Mouse (Mus musculus): ENCODE data around the gene Prph.

Gene Prph

DNA sequence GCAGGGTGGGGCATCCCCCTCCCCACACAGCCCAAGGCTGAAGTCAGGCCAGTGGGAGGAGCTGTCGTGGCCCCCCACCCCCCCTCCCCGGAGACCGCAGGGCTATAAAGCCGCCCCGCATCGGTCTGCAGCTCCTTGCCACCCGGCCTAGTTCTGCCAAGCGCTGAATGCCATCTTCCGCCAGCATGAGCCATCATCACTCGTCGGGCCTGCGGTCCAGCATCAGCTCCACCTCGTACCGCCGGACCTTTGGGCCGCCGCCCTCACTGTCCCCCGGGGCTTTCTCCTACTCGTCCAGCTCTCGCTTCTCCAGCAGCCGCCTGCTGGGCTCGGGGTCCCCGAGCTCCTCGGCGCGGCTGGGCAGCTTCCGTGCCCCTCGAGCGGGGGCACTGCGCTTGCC is at the start of gene Prph:
Gene Prph, plus strand, starts transcription at position 135 of the 400 bp plus-strand sequence.
- DNase-seq (ENCODE audit: extremely low spot score, low read depth, low spot score), result no peak

DNA sequence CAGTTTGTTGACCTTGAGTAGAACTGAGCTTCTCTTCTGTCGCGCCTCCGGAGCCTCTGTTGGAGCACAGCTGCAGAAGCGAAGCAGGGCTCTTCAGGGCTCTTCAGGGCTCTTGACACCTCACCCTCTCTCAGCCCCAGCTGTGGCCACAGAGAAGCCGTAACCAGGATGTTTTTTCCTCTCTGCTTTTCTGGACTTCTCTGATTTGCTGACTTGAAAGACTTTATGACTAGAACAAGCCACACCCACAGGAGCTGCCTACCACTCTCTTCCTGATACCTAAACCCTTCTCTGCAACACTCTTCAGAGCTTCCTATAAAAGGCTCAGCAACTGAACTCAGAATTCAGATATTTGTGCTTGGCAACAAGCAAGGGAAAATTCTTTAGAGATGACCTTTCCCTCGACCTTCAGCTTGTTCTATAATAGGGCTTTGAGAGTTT is 46.2 kb upstream of the Prph start:
- no peak for DNase-seq (ENCODE audit: extremely low spot score, low read depth, low spot score)

DNA sequence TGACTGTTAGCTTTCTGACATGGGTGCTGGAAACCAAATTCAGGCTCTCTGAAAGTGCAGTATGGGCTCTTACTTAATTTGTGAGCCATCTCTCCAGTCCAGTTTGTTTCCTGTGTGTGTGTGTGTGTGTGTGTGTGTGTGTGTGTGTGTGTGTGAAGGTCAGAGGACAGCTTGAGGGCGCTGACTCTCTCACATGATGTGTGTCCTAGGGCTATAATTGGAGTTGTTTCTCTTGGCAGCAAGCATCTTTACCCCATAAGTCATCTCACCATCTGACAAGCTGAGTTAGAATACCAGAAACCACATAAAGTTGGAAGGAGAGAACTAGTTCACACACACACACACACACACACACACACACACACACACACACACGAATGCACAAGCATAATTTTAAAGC is 44.1 kb upstream of the Prph start:
- no peak for DNase-seq (ENCODE audit: extremely low spot score, low read depth, low spot score)

DNA sequence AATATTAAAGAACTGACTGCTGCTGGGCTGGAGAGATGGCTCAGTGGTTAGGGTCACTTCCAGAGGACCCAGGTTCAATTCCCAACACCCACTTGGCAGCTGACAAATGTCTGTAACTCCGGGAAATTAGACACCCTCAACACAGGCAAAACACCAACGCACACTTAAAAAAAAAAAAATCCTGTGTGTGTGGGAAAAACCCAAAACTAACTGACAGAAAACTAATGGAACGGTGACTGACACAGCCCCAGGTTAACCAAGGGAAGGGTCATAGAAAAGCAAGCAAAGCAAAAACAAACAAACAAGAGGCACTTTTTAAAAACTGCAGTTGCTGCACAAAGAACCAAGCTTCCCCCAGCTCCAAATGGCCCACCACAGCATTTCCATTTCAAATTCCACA is 43.0 kb upstream of the Prph start:
- no peak for DNase-seq (ENCODE audit: extremely low spot score, low read depth, low spot score)

DNA sequence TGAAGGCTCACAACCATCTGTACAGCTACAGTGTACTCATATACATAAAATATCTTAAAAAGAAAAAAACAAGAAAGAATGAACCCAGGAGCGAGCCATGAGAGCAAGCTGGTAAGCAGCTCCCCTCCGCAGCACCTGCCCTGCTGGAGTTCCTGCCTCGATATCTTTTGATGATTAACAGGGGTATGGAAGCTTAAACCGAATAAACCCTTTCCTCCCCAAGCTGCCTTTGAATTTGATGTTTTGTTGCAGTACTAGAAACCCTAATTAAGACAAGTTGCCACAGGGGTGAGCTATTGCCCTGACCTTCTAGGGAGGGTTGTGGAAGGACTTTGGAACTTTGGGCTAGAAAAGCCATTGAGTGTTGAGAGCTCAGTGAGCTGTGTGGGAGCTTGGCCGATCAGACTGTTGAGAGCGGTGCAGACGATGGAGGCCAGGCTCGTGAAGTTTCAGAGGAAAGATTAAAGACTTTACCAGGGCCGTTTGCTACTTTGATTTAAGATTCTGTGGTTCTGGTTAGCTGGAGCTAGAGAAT is 40.4 kb upstream of the Prph start:
- no peak for DNase-seq (ENCODE audit: extremely low spot score, low read depth, low spot score)

GRCm38 (mm10) chr15:99017355-99017761 is 37.6 kb upstream of the Prph start:
- DNase-seq (ENCODE audit: extremely low spot score, low read depth, low spot score), result no peak

DNA sequence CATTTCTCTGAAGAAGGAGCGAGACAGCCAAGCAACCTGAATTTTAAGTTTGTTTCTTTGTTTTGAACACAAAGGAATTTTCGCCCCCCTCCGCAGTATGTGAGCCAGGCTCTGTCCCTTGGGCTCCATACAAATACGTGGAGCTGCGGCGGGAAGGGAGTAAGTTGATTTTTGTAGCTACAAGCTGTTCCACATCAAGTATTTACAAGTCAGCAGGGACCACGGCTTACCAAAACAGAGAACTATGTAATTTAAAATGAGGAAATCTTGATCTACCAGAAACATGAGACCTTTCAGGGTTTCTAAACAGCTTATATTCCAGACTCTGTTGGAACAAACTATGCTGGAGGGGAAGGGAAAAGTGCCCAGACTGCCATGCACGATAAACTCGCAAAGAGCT is 37.0 kb upstream of the Prph start:
- DNase-seq (ENCODE audit: extremely low spot score, low read depth, low spot score), result no peak

GRCm38 (mm10) chr15:99018630-99019029 is 36.3 kb upstream of the Prph start:
- DNase-seq (ENCODE audit: extremely low spot score, low read depth, low spot score), result no peak

- no peak for DNase-seq (ENCODE audit: extremely low spot score, low read depth, low spot score)
Observed at GRCm38 (mm10) chr15:99019436-99019835, 35.5 kb upstream of the Prph start.

DNA sequence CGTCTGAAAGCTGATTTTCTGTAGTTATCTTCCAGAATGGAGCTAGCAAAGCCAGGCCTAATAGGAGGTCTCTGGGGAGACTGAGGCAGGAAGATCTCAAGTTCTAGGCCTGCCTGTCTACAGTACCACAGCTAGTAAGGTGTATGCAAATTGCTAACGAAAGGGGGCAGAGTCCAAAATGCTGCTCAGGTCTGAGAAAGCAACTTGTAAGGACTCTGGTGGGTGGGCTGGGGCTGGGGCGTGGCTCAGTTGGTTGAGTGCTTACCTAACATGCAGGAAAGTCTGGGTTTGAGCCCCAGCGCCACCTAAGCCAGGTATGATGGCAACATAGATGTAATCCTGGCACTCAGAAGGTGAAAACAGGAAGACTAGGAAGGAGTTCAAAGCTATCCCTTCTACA is 34.8 kb upstream of the Prph start:
- DNase-seq (ENCODE audit: extremely low spot score, low read depth, low spot score), result no peak

GRCm38 (mm10) chr15:99021255-99021654 is 33.7 kb upstream of the Prph start:
- DNase-seq (ENCODE audit: extremely low spot score, low read depth, low spot score), result no peak

DNA sequence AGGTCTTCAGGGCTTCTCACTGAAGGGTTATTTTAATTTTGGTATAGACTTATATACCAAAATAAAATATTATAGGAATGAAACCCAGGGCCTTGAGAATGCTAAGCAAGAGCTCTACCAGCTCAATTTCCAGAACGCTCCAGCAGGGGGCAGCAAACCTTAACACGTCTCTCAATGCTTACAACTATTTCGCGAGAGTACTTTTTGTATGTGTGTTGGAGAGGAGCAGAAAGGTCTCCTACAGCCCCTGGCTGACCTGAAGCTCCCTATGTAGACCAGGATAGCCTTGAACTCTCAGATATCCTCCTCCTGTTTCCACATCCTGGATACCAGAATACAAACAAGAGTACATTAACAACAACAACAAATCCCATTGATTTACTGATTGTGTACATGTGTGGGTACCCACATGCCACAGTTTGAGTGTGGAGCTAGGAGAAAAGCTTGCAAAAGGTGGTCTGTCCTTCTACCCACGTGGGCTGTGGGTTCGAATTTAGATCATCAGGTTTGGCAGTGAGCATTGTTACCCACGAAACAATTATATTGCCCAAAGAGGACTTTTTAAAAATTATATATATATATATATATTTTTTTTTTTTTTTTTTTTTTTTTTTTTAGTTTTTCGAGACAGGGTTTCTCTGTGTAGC is 30.2 kb upstream of the Prph start:
- DNase-seq (ENCODE audit: extremely low spot score, low read depth, low spot score), result peak; percentile 81

DNA sequence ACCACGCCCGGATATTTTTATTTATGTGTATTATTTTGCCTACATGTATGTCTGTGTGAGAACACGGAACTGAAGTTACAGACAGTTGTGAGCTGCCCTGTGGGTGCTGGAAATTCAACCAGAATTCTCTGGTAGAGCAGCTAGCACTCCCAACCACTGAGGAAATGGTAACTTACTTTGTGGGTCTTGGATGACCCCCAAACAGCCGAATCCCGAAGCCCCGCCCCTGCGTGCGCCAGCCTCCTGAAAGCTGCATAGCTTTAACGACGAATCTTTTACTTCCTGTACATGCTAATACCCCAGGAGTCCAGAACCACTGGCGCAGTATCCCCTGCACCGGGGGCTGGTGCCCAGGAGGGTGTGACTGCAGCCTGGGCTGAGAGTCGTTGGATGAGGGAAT is 29.6 kb upstream of the Prph start:
- DNase-seq (ENCODE audit: extremely low spot score, low read depth, low spot score), result no peak

GRCm38 (mm10) chr15:99026259-99026658 is 28.7 kb upstream of the Prph start:
- DNase-seq (ENCODE audit: extremely low spot score, low read depth, low spot score), result no peak

DNA sequence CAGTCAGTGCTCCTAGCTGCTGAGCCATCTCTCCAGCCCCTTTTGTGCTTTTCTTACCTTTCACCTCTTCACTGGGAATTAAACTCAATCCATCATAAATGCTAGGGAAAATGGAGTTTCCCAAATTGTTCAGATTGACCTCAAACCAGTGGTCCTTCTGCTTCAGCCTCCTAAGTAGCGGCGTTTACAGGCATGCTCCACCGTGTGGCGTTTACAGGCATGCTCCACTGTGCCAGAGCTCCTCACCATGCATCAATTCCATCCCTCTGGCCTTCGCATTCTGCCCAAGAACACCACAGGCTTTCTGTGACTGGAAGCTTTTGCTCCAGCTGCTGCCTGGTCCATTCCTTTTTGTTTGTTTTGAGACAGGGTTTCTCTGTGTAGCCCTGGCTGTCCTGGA is 27.9 kb upstream of the Prph start:
- DNase-seq (ENCODE audit: extremely low spot score, low read depth, low spot score), result no peak

DNA sequence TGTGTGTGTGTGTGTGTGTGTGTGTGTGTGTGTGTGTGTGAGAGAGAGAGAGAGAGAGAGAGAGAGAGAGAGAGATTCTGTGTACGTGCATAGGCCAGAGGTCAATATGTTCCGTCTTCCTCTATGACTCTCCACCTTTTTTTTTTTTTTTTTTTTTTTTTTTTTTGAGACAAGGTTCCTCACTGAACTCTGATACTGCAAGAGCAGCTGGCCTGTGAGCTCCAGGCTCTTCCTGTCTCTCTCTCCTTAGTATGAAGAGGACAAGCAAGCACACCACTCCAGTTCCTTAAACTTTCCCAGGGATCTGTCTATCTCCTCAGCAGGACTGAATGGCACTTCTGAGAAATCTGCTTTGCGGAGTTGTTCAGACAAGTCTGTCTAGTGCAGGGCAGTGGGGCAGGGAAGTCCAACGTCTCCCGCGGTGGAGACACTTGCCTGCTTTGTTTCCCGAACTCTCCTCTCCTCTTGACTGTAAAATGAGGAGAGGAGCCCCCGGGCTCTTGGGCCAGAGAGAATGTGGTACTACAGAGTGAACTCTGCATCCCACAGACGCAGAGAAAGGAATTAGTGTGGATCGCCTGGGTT is 26.0 kb upstream of the Prph start:
- DNase-seq (ENCODE audit: extremely low spot score, low read depth, low spot score), result no peak

GRCm38 (mm10) chr15:99029619-99030584 is 25.1 kb upstream of the Prph start, which contains the start of gene Tuba1c:
Gene Tuba1c, plus strand, starts transcription at chr15:99029891.
- peak; percentile 70 for DNase-seq (ENCODE audit: extremely low spot score, low read depth, low spot score)

DNA sequence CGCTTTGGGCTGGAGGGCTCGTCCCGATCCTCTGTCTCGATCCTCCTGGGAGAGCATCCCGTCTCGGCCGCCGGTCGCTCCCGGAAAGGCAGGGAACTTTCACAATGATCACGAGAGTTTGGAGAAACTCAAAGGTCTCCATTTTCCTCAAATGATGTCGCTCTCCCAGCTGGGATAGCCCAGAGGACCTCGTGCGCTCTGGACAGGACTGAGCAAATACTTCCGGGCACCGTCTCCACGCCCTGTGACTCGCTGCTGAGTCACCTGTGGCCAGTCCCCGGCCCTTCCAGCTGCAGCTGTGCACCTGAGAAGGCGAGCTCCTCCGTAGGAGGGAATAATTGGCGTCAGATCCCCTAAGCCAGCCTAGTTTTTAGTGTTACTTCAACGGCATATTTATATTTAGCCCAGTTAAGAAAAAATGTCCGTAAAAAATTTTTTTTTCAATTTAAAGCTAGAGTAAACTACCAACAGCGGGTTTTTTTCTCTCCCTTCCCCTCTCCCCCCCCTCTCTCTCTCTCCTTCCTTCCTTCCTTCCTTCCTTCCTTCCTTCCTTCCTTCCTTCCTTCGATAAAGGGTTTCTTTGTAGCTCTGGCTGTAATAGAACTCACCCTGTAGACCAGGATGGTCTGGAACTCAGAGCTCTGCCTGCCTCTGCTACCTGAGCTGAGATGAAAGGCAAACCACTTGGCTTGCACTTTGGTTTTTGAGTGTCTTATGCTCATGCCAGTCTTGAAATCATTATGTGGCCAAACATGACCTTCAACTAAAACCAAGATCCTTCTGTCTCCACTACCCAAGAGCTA is 24.2 kb upstream of the Prph start:
- no peak for DNase-seq (ENCODE audit: extremely low spot score, low read depth, low spot score)

DNA sequence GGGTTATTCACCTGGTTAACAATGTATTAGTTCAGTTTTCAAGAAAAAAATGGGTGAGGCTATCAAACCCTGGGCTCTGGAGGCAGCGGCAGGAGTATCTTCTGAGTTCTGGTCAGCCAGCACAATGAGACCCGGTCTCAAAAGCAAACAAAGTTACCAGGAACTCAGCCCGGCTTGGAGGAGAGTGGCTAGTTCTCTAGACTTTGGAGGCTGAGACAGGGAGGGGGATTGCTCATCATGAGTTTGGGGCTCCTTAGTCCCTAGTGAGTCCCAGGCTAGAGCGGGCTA is 23.6 kb upstream of the Prph start:
- DNase-seq (ENCODE audit: extremely low spot score, low read depth, low spot score), result no peak

GRCm38 (mm10) chr15:99032041-99032725 is 22.8 kb upstream of the Prph start:
- no peak for DNase-seq (ENCODE audit: extremely low spot score, low read depth, low spot score)

All from hindlimb bud, embryonic 11.5 days (tissue).